Mouse (Mus musculus) megakaryocyte, adult 5-6 weeks (primary cell): Measurements from ENCODE around the gene Etnk1. TPM values are rescaled to one million over a fixed set of nuclear protein-coding genes. Genes with fewer than 3 reads are reported as not detected.
A peak's percentile ranks its signal among the peaks of the same experiment; 100 is the strongest.
"Not testable (repeated sequence)": the region's sequence is repeated elsewhere in the genome, so short reads cannot be mapped to it uniquely, and the experiment has no call there.

Source experiments
- ATAC-seq: 2 replicates; pipeline ENCODE4 v1.8.0; 2016; ENCODE audit warnings: mild to moderate bottlenecking, inconsistent platforms; ENCODE audit not compliant: poor library complexity, severe bottlenecking
- total RNA-seq, 2 experiments: library from RNA; stranded (forward) in 1 of 2; stranded (reverse) in 1 of 2; fragments of 153-499, 151-499 nt in 1 of 2; fragments of 221-1000, 200-1000 nt in 1 of 2; gene quantifications; 2 replicates each; pipeline versions ENCODE4 v1.2.3 to v1.2.4; 2015 to 2017

Gene Etnk1
- total RNA-seq (2015) (40.5 and 41.2 TPM in 2 replicates), total RNA-seq (2017) (47.6 and 53.7 TPM in 2 replicates)

DNA sequence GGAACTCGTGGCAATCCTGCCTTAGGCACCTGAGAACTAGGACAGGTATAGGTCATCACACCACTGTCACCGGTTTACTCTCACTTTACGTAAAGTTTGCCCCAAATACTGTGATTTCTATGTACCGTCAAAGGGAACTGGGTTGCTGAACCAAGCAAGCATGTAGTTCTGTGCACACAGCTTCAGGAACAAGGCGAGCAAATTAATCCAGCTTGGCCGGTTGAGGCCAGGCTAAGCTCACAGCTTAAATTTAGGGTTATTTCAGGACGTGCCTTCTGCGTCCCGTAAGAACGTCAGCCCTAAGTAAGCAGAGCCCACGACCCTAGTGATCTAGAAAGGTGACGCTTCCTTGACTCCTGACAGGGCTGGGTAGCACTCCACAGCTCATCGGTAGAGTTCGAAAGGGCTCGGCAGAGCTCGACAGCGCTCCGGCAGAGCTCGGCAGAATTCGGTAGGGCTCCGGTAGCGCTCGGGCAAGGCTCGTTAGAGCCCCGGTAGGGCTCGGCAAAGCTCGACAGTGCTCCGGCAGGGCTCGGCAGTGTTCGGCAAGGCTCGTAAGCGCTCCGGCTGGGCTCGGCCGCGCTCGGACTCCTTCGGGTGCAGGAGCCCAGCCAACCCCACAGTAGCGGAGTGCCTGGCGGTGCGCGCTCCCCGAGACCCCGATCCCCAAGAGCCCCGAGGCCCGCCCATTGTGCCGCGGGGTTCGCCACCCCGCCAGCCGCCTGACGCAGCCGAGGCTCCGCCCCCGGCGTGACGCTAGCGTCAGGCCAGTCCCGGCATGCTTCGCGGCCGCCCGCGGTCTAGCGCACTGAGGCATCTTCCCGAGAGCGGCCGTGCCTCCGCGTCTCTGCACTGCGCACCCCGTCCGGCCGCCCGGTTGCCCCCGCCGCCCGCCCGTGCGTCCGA is at the start of gene Etnk1:
Gene Etnk1, plus strand, starts transcription at position 770 of the 906 bp plus-strand sequence.
- peak; percentile 76 for ATAC-seq

DNA sequence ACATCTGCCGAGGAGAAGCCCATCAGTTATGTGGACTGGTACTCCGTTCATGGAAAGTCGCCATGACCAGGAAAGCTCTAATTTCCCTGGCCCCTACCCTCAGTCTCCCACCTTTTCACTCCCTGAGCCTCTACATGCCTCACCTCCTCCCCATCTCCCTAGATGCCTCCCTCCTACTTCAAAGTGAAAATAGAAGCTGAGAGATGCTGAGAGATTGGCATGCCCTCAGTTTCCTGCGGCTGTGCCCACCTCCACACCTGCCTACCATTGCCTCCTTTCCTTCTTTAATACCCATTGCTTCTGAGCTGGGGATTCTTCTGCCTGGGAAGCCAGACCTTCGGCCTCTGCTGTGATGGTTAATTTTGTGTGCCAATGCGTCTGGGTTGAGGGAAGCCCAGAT is 47.7 kb upstream of the Etnk1 start:
- no peak for ATAC-seq

DNA sequence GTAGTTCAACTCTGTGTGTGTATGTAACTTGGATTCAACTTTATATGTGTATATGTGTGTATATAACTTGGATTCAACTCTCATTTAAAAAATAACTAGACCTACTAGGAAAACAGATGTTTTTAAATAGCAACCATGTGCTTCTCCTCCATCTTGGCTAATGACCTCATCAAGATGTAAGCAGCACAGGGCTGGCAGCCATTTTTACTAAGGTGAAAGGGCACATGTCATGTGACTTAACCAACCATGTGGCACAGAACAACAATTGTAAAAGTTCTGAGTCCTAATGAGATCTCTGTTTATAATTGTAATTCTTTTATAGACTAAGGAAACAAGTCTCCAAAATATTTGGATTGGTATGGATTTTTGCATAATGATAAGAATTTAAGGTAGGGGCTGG is 41.3 kb upstream of the Etnk1 start:
- ATAC-seq, result no peak

DNA sequence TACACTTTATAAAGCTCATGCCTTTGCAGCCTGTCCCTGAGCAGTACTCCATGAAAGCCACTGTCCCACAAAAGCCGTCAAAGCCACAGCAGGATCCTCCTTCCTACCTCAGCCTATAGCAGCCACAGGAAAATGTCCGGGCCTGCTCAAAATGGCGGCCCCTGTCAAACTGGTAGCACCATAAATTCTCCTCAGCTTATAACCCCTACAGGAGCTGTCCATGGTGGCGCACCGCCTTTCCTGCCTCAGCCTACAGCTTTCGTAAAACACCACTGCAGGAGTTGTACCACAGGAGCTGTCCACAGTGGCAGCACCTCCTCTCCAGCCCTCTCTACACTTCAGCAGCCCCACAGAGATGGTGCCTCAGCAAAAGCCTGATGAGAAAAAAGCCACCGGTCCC is 37.6 kb upstream of the Etnk1 start:
- ATAC-seq, result no peak

DNA sequence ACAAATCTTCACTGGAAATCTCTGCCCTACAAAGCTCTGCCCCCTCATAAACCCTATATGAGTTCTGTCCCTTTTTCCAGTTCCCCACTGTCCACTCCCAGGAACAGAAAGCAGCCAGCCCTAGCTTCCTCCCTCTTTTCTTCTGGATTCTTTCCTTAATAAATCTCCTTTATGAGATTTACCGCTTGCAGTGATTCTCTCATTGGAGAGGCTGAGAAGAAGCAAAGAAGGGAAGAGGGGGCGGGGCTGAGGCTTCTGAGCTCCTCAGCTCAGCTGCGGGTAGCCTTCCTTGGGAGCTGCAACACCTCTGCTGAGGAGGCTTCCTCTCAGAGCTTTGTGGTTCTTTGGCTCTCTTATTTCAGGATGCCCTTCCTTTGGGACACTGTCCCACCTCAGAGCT is 37.1 kb upstream of the Etnk1 start:
- no peak for ATAC-seq

DNA sequence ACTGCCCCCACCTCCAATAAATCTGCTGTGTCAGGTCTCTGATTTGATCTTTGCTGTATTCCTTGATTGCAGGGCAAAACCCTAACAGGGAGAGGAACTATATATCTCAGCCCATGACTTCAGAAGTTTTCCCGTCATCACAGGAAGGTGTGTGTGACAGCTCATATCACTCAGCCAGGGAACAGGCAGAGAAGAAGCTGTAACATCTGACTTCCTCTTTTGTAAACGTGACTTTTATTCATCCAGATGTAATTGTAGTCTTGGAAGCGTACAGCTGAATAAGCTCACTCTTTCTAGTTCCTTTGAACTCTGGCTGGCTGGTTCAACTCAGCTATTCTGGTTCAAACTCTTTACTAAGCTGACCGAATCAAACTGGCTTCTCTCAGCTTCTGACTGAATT is 36.6 kb upstream of the Etnk1 start:
- peak; percentile 77 for ATAC-seq

DNA sequence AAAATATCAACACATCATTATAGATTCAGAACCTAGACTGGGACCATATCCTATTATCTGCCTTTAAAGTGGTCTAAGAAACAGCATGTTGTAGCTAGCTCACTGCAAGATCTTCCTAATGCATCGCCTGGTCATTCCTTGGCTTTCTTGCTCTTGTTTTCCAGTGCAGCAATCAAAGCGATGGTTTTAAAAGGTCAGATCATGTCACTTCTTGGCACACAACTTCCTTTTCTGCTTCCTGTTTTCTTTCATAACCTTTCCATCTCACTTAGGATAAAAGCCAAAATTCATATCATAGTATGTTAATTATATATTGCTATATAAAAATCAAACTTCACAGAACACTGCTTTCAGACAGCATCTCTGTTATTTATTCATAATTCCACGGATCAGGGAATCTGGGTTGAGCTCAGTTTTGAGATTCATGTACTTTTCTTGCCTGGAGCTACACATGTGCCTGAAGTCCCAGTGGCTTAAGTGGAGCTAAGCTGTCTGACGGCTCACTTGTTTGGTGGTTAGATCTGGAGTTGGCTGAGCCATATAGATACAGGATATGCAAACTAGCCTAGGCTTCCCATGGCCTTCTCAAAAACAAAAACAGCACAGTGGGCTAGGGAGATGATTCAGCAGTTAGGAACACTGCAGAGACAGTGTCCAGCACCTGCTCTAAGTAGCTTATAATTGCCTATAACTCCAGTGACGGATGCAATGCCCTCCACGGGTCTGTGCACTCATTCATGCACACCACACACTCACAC is 34.9 kb upstream of the Etnk1 start:
- peak; percentile 50 for ATAC-seq

DNA sequence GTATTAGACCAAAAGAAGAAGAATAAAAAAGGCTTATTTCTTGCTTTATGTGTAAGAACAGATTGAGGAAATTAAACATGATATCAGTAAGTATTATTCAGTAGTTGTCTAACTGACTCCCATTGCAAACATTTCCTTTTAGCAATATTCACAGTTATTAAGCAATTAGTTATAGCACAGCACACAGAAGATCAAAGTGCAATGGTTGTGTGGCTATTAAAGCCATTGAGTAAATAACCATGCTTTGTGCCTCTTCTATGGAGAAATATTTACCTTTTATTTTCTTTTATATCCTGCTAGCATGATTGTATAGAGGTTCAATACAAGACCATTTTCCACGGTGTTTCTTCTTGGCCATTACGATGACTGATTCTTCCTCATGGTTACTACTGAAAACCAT is 33.9 kb upstream of the Etnk1 start:
- no peak for ATAC-seq

DNA sequence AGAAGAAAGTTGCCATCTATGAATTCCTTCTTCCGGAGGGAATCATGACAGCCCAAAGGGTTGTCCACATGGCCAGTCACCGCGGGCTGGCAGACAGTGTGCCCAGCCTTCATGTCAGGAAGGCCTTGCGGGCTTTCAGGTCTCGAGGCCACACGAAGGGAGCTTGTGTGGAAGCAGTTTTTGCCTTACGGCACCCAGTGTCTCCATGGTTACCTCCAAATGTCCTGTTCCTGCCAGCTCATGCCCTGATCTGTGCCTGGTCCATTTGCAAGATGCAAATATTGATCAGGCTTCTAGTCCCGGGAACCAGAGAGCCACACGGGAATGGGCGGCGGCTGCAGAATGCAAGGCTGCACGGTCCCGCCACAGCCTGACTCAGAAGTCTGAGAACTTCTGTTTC is 31.9 kb upstream of the Etnk1 start:
- ATAC-seq, result peak; percentile 27; the same call in 1 of the 2 replicates

DNA sequence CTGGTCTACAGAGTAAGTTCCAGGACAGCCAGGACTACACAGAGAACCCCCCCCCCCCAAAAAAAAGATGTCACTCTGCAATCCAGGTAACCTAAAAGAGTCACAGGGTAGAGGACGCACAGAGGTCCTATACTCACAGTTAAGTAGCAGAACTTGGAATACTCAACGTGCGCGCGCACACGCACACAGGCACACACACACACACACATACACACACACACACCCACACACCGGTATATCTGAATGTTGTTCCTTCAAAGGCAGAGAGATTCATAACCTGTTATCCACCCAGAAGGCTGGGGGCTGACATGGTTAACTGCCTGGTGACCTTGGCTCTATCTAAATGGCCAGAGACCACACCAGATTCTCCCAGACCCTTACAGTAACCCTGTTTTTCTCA is 30.3 kb upstream of the Etnk1 start:
- ATAC-seq, result no peak

DNA sequence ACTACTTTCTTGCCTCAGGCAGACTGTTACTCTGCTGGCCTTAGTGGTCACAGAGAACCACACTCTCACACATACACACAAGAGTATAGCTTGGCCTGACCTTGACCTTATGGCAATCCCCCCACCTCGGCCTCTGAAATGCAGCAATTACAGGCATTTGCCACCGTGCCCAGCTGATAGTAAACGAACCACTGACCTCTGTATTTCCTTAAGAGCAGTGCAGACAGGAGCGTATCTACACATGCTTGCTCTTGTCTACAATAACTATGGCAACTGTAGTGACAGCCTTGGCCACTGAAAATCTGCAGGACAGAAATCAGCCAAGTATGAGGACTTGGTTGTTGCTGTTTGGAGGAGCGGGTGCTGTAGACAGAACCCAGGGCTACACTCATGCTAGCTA is 29.7 kb upstream of the Etnk1 start:
- ATAC-seq, result no peak

DNA sequence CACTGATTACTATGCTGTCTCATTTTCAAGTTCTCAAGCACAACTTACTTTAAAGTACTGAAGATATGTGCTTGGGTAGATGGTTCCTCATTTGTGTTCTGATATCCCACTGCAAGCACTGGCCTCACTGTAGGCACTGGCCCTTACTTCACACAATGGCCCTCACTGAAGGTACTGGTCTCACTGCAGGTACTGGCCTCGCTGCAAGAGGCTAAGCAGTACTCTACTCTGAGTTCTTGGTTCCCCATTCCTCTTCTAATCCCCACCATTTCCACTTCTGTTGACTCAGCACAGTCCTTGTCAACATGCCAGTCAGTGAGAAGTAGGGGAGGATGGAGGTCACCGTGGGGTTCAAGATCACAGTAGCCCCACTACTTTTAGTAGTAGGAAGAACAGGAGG is 27.6 kb upstream of the Etnk1 start:
- ATAC-seq, result peak; percentile 41

DNA sequence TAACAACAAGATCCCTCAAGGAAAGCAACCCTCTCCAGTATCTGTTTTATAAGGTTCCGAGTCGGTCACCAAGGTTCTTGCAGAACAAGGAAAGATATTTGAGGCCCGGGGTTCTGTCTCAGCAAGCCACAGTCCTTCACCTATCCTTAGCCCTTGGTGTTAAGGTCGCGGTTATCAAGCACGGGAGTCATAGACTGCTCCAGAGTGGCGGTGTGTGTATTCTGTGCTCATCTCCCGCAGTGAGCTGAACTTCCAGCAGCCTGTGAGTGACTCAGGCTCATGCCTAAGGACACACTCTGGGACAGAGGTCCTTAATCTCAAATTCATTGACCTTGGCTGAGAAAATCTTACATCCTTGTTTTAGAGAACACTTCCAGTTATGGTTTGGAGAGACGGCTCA is 26.1 kb upstream of the Etnk1 start:
- no peak for ATAC-seq

DNA sequence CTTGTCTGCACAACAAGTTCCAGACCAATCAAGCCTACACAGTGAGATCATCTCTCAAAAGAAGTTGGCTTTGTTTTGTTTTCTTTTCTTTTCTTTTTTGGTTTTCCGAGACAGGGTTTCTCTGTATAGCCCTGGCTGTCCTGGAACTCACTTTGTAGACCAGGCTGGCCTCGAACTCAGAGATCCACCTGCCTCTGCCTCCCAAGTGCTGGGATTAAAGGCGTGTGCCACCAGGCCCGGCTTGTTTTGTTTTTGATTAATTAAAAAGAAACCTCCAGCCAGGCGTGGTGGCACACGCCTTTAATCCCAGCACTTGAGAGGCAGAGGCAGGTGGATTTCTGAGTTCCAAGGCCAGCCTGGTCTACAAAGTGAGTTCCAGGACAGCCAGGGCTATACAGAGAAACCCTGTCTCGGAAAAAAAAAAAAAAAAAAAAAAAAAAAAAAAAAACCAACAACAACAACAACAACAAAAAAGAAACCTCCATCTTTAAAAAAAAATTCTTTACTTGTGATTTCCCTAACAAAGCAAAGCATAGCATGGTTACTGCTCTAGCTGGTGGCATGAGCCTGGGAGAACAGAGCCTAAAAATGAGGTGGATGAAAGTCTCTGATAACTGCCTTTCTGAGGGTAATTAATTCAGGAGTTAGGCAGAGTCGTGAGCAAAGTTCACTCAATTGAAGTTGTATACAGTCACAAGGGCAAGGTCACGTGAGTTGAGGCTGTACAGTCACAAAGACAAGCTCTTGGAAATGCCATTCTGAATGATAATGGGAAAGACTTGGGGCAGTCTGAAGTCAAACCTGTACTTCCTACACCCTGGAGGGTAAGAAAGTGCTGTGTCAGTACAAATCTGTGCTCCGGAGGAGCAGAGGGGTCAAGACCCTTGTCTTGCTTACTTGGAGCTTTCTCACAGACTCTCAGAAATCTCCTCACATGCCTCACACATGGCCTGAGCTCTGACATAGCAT is 25.1 kb upstream of the Etnk1 start:
- ATAC-seq, result not testable (repeated sequence)

DNA sequence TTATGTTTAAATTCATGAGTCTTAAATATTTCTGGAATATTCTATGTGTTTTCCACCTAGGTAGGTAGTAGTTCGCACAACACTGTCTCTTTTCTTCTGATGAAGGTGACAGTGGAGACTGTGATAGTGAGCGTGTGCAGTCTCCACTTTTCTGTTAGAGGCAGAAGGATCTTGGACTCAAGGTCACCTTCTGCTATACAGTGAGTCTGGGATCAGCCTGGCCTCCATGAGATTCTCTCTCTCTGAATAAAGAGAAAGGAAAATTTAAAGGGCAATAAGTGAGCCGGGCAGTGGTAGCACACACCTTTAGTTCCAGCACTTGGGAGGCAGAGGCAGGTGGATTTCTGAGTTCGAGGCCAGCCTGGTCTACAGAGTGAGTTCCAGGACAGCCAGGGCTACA is 24.2 kb upstream of the Etnk1 start:
- no peak for ATAC-seq

DNA sequence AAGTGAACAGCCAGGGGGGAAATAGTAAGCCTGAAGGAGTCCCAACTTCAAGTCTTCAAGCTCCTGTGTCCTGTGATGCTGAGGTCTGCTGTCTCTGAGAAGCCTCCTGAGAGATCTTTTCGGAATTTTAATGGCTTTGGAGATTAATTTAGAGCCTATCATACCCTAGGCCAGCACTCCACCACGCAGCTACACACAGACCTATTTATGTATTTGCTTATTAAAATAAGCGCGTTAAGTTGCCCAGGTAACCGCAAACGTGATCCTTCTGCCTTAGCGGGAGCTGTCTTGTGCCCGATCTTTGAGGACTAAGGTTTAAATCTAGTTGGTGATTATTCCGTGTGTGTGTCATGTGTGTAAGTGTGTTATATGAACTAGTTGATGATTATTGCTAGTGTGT is 23.7 kb upstream of the Etnk1 start:
- no peak for ATAC-seq

DNA sequence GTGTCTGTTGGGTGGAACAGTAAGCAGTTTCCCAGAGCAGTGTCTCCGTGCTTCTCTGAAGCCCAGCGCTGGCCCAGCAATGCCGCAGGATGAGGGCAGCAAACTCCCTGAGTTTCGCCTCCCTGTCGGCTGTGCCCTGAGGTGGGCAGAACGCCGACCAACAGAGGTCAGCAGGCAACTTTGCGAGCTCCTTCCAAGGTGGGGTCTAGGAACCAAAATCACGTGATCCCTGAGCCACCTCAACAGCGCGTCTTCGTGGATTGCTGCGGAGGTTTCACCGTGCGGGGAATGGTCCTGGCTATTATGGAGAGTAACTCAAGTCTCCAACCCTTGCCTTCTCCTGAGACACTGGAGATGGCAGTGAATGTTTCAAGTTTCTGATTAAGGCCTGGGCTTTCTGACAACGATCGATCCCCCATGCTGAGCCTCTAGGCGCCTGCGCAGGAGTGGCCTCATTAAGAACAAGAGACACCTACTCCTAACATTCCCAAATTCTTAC is 23.2 kb upstream of the Etnk1 start:
- ATAC-seq, result no peak

DNA sequence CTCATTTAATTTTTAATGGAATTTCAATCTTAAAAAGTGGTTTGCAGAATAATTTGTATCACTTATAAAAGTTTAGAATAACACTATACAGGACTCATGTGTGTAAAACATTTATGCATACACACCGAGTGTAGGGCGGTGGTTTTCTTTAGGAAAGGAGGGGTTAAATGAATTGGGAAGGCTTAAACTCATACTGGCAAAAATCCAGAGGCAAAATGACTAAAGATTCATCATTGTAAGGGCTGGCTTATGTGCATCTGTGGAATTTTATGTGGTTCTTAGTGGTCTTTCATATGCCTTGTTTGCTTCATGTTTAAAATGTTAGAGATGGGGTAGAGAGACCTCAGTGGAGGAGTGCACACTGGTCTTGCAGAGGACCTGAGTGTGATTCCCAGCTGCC is 22.5 kb upstream of the Etnk1 start:
- ATAC-seq, result no peak

DNA sequence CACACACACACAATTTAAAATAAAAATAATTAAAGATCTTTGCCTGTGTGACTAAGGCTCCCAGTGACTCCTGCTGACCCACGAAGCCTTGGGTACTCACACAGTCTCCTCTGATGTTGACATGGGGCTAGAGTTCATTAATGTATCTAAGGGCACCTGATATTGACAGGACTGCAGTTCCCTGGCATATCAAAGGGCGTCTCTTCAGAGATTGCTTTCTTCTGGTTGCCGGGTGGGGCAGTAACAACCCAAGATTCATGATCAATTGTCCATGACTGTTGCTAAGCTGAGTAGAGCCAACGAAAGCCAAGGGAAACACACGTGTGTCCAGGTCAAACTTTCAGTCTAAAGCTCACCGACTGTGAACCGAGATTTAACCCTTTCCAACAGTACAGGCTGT is 22.0 kb upstream of the Etnk1 start:
- no peak for ATAC-seq

DNA sequence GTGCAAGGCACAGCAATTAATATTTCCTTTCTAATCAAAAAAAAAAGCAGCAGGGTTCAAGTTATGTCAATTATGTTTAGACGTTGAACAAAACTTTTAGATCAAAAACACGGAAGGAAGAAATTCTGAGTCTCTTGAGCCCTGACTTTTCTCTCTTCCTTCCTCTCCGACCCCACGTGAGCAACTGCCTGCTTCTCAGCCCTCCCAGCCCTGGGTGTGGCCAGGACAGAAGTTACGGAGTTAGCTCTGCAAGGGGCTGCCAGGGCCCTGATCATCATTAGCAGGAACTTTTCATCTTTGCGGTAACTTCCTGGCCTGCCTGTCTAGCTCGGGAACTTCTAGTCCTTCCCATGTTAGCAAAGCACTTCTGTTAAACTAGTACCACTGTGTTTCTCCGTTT is 20.3 kb upstream of the Etnk1 start:
- peak; percentile 91 for ATAC-seq

DNA sequence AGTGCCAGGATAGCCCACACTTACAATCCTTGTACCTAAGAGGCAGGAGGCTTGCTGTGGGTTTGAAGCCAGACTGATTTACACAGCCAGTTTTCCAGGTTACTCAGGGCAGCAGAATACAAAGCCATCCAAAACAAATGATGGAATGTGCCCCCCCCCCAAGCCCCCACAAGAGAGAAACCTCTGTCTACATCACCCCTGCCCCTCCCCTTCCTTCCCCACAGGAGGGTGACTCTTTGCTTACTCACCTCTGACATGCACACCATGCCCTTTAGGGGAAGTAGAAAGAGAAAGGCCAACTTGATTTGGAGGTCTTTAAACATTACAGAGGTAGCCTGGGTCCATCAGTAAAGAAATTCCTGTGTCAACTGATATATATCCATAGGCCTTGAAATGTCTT is 18.2 kb upstream of the Etnk1 start:
- peak; percentile 51 for ATAC-seq
